Mouse (Mus musculus): Measurements from ENCODE around the gene Ngef.

Ngef gene

GRCm38 (mm10) chr1:87565760-87566159 lies 7.9 kb downstream of the Ngef start:
- no peak for DNase-seq (ENCODE audit: low spot score in 2 of 2)

- no peak for DNase-seq (ENCODE audit: low spot score in 2 of 2)
These were observed 10.7 kb downstream of the Ngef start for GRCm38 (mm10) chr1:87562967-87563366.

GRCm38 (mm10) chr1:87553586-87553985 lies 20.1 kb downstream of the Ngef start:
- no peak for DNase-seq (ENCODE audit: low spot score in 2 of 2)

- DNase-seq (ENCODE audit: low spot score in 2 of 2) = no peak
These were observed 22.7 kb downstream of the Ngef start for GRCm38 (mm10) chr1:87551008-87551407.

- DNase-seq (ENCODE audit: low spot score in 2 of 2) = no peak
These were observed 32.1 kb downstream of the Ngef start for GRCm38 (mm10) chr1:87541614-87542013.

GRCm38 (mm10) chr1:87537008-87537407 lies 36.7 kb downstream of the Ngef start:
- no peak for DNase-seq (ENCODE audit: low spot score in 2 of 2)

- no peak for DNase-seq (ENCODE audit: low spot score in 2 of 2)
These were observed 39.6 kb downstream of the Ngef start for GRCm38 (mm10) chr1:87534118-87534517.

- no peak for DNase-seq (ENCODE audit: low spot score in 2 of 2)
These were observed 41.3 kb downstream of the Ngef start for GRCm38 (mm10) chr1:87532346-87532745.

- DNase-seq (ENCODE audit: low spot score in 2 of 2) = no peak
These were observed 46.5 kb downstream of the Ngef start for GRCm38 (mm10) chr1:87527191-87527590.

- no peak for DNase-seq (ENCODE audit: low spot score in 2 of 2)
These were observed 48.6 kb downstream of the Ngef start for GRCm38 (mm10) chr1:87525041-87525440.

GRCm38 (mm10) chr1:87521523-87521922 lies 52.1 kb downstream of the Ngef start:
- DNase-seq (ENCODE audit: low spot score in 2 of 2) = no peak

GRCm38 (mm10) chr1:87520467-87520866 lies 53.2 kb downstream of the Ngef start:
- DNase-seq (ENCODE audit: low spot score in 2 of 2) = no peak

- DNase-seq (ENCODE audit: low spot score in 2 of 2) = no peak
These were observed 62.8 kb downstream of the Ngef start for GRCm38 (mm10) chr1:87510845-87511244.

- no peak for DNase-seq (ENCODE audit: low spot score in 2 of 2)
These were observed 63.4 kb downstream of the Ngef start for GRCm38 (mm10) chr1:87510166-87510691.

- no peak for DNase-seq (ENCODE audit: low spot score in 2 of 2)
These were observed 64.0 kb downstream of the Ngef start, which contains the start of gene Neu2 for GRCm38 (mm10) chr1:87509561-87510165. TSS of gene Neu2 (plus strand) at chr1:87509889.

- no peak for DNase-seq (ENCODE audit: low spot score in 2 of 2)
These were observed 64.8 kb downstream of the Ngef start for GRCm38 (mm10) chr1:87508591-87509560.

GRCm38 (mm10) chr1:87507857-87508256 lies 65.8 kb downstream of the Ngef start:
- DNase-seq (ENCODE audit: low spot score in 2 of 2) = no peak

GRCm38 (mm10) chr1:87505524-87505923 lies 68.1 kb downstream of the Ngef start:
- DNase-seq (ENCODE audit: low spot score in 2 of 2) = no peak

- DNase-seq (ENCODE audit: low spot score in 2 of 2) = no peak
These were observed 80.1 kb downstream of the Ngef start for GRCm38 (mm10) chr1:87493542-87493941.

GRCm38 (mm10) chr1:87492285-87492684 lies 81.4 kb downstream of the Ngef start:
- DNase-seq (ENCODE audit: low spot score in 2 of 2) = no peak

- DNase-seq (ENCODE audit: low spot score in 2 of 2) = no peak
These were observed 87.3 kb downstream of the Ngef start for GRCm38 (mm10) chr1:87486386-87486785.

- no peak for DNase-seq (ENCODE audit: low spot score in 2 of 2)
These were observed 91.1 kb downstream of the Ngef start for GRCm38 (mm10) chr1:87482546-87482945.
